Mouse (Mus musculus) monocyte, adult 5-6 weeks (primary cell): Measurements from ENCODE around the gene Sv2b. TPM values are rescaled to one million over a fixed set of nuclear protein-coding genes. Genes with fewer than 3 reads are reported as not detected.
"Not testable (repeated sequence)": the region's sequence is repeated elsewhere in the genome, so short reads cannot be mapped to it uniquely, and the experiment has no call there.

Source experiments
- ATAC-seq: fragments of 153-309, 156-312 bp; replicated peaks from 2 replicates; pipeline ENCODE4 v1.8.0; 2017; ENCODE audit warnings: mild to moderate bottlenecking; ENCODE audit not compliant: low TSS enrichment, insufficient number of reproducible peaks, severe bottlenecking, poor library complexity, low FRiP score
- total RNA-seq: library from RNA; stranded (forward); fragments of 200-1000, 200-491, 200-594 nt; gene quantifications from 3 replicates; pipeline ENCODE4 v1.2.3, GENCODE M21; 2017

Sv2b gene
- total RNA-seq: 0.10 to 1.1 TPM in 2 of 3 replicates, not detected in the other

GRCm38 (mm10) chr7:75308457-75309312 is at the start of gene Sv2b:
TSS of gene Sv2b (minus strand) at chr7:75309262.
- ATAC-seq: no peak

- ATAC-seq: no peak
Measured at GRCm38 (mm10) chr7:75358284-75358851, 49.3 kb upstream of the Sv2b start.

- no peak for ATAC-seq
Measured at GRCm38 (mm10) chr7:75355521-75355920, 46.5 kb upstream of the Sv2b start.

- ATAC-seq: no peak
Measured at GRCm38 (mm10) chr7:75352777-75353374, 43.8 kb upstream of the Sv2b start.

- no peak for ATAC-seq
Measured at GRCm38 (mm10) chr7:75350172-75350571, 41.1 kb upstream of the Sv2b start.

GRCm38 (mm10) chr7:75332311-75332710 is 23.2 kb upstream of the Sv2b start:
- ATAC-seq: no peak

- no peak for ATAC-seq
Measured at GRCm38 (mm10) chr7:75329740-75330142, 20.7 kb upstream of the Sv2b start.

- no peak for ATAC-seq
Measured at GRCm38 (mm10) chr7:75328721-75329362, 19.8 kb upstream of the Sv2b start.

- ATAC-seq: no peak
Measured at GRCm38 (mm10) chr7:75325273-75325672, 16.2 kb upstream of the Sv2b start.

- not testable (repeated sequence) for ATAC-seq
Measured at GRCm38 (mm10) chr7:75322742-75323141, 13.7 kb upstream of the Sv2b start.

GRCm38 (mm10) chr7:75320009-75320408 is 10.9 kb upstream of the Sv2b start:
- no peak for ATAC-seq

- ATAC-seq: no peak
Measured at GRCm38 (mm10) chr7:75318320-75318719, 9.3 kb upstream of the Sv2b start.

GRCm38 (mm10) chr7:75314873-75315272 is 5.8 kb upstream of the Sv2b start:
- no peak for ATAC-seq

GRCm38 (mm10) chr7:75309570-75309969 is 508 bp upstream of the Sv2b start:
- no peak for ATAC-seq

GRCm38 (mm10) chr7:75308140-75308456 is 964 bp downstream of the Sv2b start:
- no peak for ATAC-seq

GRCm38 (mm10) chr7:75307570-75308087 is 1.4 kb downstream of the Sv2b start:
- no peak for ATAC-seq

GRCm38 (mm10) chr7:75305901-75306465 is 3.1 kb downstream of the Sv2b start:
- ATAC-seq: no peak

- ATAC-seq: no peak
Measured at GRCm38 (mm10) chr7:75302523-75303215, 6.4 kb downstream of the Sv2b start.
